Mouse (Mus musculus): ENCODE data around the gene Cilp. TPM values are rescaled to one million over a fixed set of nuclear protein-coding genes. Genes with fewer than 3 reads are reported as not detected.
"Not testable (repeated sequence)": the region's sequence is repeated elsewhere in the genome, so short reads cannot be mapped to it uniquely, and the experiment has no call there.

The Cilp gene
- polyA plus RNA-seq, 1 experiment from 2014 or later = 9.7 TPM

DNA sequence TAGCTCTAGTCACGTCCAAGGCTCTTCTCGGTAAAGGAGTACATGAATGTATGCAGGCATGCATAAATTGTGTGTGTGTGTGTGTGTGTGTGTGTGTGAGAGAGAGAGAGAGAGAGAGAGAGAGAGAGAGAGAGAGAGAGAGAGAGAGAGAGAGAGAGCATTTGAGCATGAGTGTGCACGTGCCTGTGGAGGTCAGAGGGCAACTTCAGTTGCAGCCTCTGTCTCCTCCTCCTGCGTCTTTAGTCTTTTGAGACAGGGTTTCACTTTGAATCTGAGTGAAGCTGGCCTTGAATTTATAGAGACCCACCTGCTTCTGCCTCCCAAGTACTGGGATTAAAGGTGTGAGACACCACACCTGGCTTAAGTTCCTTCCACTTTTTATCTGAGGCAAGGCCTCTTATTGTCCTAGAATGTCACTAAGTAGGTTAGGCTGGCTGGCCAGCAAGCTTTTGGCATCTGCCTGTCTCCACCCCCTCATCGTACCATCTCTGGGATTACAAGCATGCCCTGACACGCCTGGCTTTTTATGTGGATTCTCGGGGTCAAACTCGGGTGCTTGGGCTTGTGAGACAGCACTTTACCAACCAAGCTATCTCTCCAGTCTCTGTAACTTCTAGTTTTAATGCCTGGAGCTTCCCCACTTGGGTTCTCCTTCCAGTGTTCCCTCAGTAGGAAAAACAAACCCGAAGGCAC is 7.6 kb upstream of the Cilp start:
- H3K36me3 ChIP-seq (ENCODE audit: control insufficient read depth, insufficient read depth, low read length) = no peaks in the 10 kb centered on the region
- no peak overlapping the region for H3K9ac ChIP-seq (ENCODE audit: low read depth, low read length)
- no peaks in the 10 kb centered on the region for H3K27me3 ChIP-seq (replicated peaks; ENCODE audit: control insufficient read depth, insufficient read depth, low read length)
- DNase-seq (ENCODE audit: low spot score) = no peak
- ATAC-seq (ENCODE audit: low read depth) = no peak
- H3K4me3 ChIP-seq (ENCODE audit: low read depth, low read length) = no peak overlapping the region
- no peak overlapping the region for H3K27ac ChIP-seq (replicated peaks; ENCODE audit: low read depth, low read length)
- no peaks in the 10 kb centered on the region for H3K4me1 ChIP-seq (ENCODE audit: control insufficient read depth, insufficient read depth, low read length)
- no peaks in the 10 kb centered on the region for H3K9me3 ChIP-seq (ENCODE audit: control insufficient read depth, low read length)
- WGBS = 62% methylated on average over 9 of the region's 9 CpGs
- H3K4me2 ChIP-seq (ENCODE audit: low read depth, low read length) = no peak overlapping the region

- Histone ChIP-seq H3K27ac (replicated peaks; ENCODE audit: low read depth, low read length) (no peak overlapping the region), H3K9ac (ENCODE audit: low read depth, low read length) (no peak overlapping the region), H3K4me1 (ENCODE audit: control insufficient read depth, insufficient read depth, low read length) (no peaks in the 10 kb centered on the region), H3K36me3 (ENCODE audit: control insufficient read depth, insufficient read depth, low read length) (no peaks in the 10 kb centered on the region), H3K4me3 (ENCODE audit: low read depth, low read length) (no peak overlapping the region), H3K27me3 (replicated peaks; ENCODE audit: control insufficient read depth, insufficient read depth, low read length) (no peaks in the 10 kb centered on the region), H3K9me3 (ENCODE audit: control insufficient read depth, low read length) (no peaks in the 10 kb centered on the region), H3K4me2 (ENCODE audit: low read depth, low read length) (no peak overlapping the region)
- DNase-seq (ENCODE audit: low spot score) (no peak), ATAC-seq (ENCODE audit: low read depth) (no peak)
- 64% methylated on average over 7 of the region's 7 CpGs for WGBS
These were observed 5.6 kb upstream of the Cilp start for GRCm38 (mm10) chr9:65259366-65259765.

DNA sequence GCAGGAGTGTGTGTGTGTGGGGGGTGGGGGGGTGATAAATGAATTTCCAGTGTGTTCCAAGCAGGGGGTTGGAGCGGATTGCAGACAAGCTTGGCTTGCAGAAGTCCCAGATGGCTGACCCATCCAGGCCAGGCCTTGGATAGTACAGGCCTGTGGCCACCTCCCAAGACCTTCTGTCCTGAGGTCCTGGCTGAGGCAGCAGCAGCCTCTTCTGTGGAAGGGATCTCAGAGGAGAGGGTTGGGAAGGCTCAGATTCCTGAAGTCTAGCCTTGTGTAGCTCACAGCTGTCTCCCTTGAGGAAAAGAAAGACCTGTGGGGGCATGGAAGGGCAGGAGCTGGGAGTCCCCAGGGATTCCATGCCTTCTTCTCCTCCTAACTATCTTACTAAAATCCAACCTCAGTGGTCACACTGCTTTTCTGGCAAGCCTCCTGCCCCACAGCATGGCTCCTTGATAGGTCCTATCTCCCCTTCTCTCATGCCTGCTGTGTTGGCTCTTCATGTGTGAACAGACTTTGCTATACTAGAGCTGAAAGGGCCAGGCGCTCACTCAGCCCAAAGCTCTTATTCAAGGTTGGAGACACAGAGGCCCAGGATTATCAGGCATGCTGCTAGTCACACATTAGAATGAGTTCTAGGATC is 3.3 kb upstream of the Cilp start:
- Histone ChIP-seq H3K9me3 (ENCODE audit: control insufficient read depth, low read length) (no peaks in the 10 kb centered on the region), H3K4me2 (ENCODE audit: low read depth, low read length) (no peak overlapping the region), H3K4me3 (ENCODE audit: low read depth, low read length) (no peak overlapping the region), H3K4me1 (ENCODE audit: control insufficient read depth, insufficient read depth, low read length) (peaks cover 5% of the 10 kb centered on the region; the same call in 1 of the 2 replicates), H3K27ac (replicated peaks; ENCODE audit: low read depth, low read length) (no peak overlapping the region), H3K9ac (ENCODE audit: low read depth, low read length) (no peak overlapping the region), H3K27me3 (replicated peaks; ENCODE audit: control insufficient read depth, insufficient read depth, low read length) (no peaks in the 10 kb centered on the region), H3K36me3 (ENCODE audit: control insufficient read depth, insufficient read depth, low read length) (no peaks in the 10 kb centered on the region)
- no peak for ATAC-seq (ENCODE audit: low read depth)
- 83% methylated on average over 2 of the region's 2 CpGs for WGBS
- no peak for DNase-seq (ENCODE audit: low spot score)

GRCm38 (mm10) chr9:65262641-65263120 is 2.3 kb upstream of the Cilp start:
- no peaks in the 10 kb centered on the region for H3K27me3 ChIP-seq (replicated peaks; ENCODE audit: control insufficient read depth, insufficient read depth, low read length)
- H3K36me3 ChIP-seq (ENCODE audit: control insufficient read depth, insufficient read depth, low read length) = no peaks in the 10 kb centered on the region
- WGBS = 88% methylated on average over 3 of the region's 3 CpGs
- H3K9ac ChIP-seq (ENCODE audit: low read depth, low read length) = no peak overlapping the region
- peaks cover 9% of the 10 kb centered on the region for H3K4me1 ChIP-seq (ENCODE audit: control insufficient read depth, insufficient read depth, low read length)
- no peak overlapping the region for H3K4me2 ChIP-seq (ENCODE audit: low read depth, low read length)
- DNase-seq (ENCODE audit: low spot score) = no peak
- no peak overlapping the region for H3K4me3 ChIP-seq (ENCODE audit: low read depth, low read length)
- H3K9me3 ChIP-seq (ENCODE audit: control insufficient read depth, low read length) = no peaks in the 10 kb centered on the region
- H3K27ac ChIP-seq (replicated peaks; ENCODE audit: low read depth, low read length) = no peak overlapping the region
- no peak for ATAC-seq (ENCODE audit: low read depth)

DNA sequence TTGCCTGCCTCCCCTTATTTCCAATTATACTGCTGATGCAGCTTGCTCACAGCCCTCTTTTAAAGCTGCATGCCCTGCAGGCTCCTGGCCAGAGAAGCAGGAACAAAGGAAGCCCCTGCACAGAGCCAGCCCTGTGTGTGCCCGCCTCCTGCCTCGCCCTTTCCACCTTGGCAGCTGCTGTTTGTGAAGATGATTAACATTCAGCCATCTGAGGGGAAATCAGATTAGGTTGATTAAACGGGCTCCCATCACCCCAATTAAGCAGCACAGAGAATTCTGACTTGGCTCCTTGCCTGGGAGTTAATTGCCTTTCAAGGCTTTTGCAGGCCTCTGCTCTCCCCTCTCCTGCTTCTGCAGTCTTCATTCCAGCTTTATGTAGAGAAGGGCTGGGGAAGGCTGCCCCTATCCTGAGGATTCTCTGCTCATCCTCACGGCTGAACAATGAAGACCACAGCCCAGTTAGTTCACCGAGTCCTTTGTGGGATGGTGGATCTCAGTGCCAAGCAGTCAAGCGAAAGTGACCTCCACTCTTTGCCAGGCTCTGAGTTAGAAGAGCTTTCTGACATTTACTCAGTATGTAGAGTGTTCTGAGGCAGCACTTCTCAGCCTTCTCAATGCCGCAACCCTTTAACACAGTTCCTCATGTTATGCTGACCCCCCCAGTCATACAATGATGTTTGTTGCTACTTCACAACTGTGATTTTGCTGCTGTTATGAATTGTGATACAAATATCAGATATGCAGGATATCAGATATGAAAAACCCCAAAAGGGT is 2.9 kb downstream of the Cilp start:
- Histone ChIP-seq H3K4me3 (ENCODE audit: low read depth, low read length) (no peak overlapping the region), H3K36me3 (ENCODE audit: control insufficient read depth, insufficient read depth, low read length) (no peaks in the 10 kb centered on the region), H3K4me2 (ENCODE audit: low read depth, low read length) (no peak overlapping the region), H3K27ac (replicated peaks; ENCODE audit: low read depth, low read length) (peak overlapping the region; percentile 72), H3K9me3 (ENCODE audit: control insufficient read depth, low read length) (no peaks in the 10 kb centered on the region), H3K9ac (ENCODE audit: low read depth, low read length) (peak overlapping the region; percentile 38; the same call in 1 of the 2 replicates), H3K27me3 (replicated peaks; ENCODE audit: control insufficient read depth, insufficient read depth, low read length) (no peaks in the 10 kb centered on the region), H3K4me1 (ENCODE audit: control insufficient read depth, insufficient read depth, low read length) (peaks cover 17% of the 10 kb centered on the region)
- ATAC-seq (ENCODE audit: low read depth) (peak; percentile 86), DNase-seq (ENCODE audit: low spot score) (peak; percentile 86)
- 40% methylated on average over 7 of the region's 7 CpGs for WGBS

DNA sequence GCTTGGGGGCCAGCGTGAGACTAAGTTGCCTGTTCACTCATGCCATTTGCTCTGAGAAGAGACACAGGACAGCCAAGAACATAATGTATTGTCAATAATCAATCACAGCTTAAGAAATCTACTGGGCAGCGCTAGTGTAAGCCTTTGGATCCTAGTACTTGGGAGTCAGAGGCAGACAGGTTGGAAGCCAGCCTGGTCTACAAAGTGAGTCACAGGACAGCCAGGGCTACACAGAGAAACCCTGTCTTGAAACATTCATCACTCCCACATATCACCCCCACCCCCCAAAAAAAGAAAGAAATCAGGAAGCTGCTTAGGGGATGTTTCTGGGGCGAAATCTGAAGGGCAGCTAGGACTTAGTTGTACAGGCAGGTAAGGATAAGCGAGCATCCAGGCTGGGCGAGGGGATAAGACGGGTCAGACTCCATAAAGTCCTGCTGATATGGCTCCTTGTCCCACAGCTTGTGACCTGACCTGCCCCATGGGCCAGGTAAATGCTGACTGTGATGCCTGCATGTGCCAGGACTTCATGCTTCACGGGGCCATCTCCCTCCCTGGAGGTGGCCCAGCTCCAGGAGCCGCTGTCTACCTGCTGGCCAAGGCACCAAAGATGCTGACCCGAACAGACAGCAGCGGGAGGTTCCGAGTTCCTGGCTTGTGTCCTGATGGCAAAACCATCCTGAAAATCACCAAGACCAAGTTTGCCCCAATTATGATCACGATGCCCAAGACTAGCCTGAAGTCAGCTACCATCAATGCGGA is 8.2 kb downstream of the Cilp start:
- Histone ChIP-seq H3K9ac (ENCODE audit: low read depth, low read length) (no peak overlapping the region), H3K4me3 (ENCODE audit: low read depth, low read length) (no peak overlapping the region), H3K27ac (replicated peaks; ENCODE audit: low read depth, low read length) (no peak overlapping the region), H3K9me3 (ENCODE audit: control insufficient read depth, low read length) (no peaks in the 10 kb centered on the region), H3K4me2 (ENCODE audit: low read depth, low read length) (no peak overlapping the region), H3K4me1 (ENCODE audit: control insufficient read depth, insufficient read depth, low read length) (0 out of 2 replicates have a peak, but pooled peaks cover 3% of the 10 kb centered on the region), H3K27me3 (replicated peaks; ENCODE audit: control insufficient read depth, insufficient read depth, low read length) (no peaks in the 10 kb centered on the region), H3K36me3 (ENCODE audit: control insufficient read depth, insufficient read depth, low read length) (no peaks in the 10 kb centered on the region)
- ATAC-seq (ENCODE audit: low read depth) = no peak
- DNase-seq (ENCODE audit: low spot score) = no peak
- WGBS = 89% methylated on average over 13 of the region's 13 CpGs

GRCm38 (mm10) chr9:65273873-65274272 is 8.9 kb downstream of the Cilp start:
- H3K27me3 ChIP-seq (replicated peaks; ENCODE audit: control insufficient read depth, insufficient read depth, low read length) = no peaks in the 10 kb centered on the region
- H3K4me1 ChIP-seq (ENCODE audit: control insufficient read depth, insufficient read depth, low read length) = no peaks in the 10 kb centered on the region
- H3K36me3 ChIP-seq (ENCODE audit: control insufficient read depth, insufficient read depth, low read length) = no peaks in the 10 kb centered on the region
- H3K27ac ChIP-seq (replicated peaks; ENCODE audit: low read depth, low read length) = no peak overlapping the region
- no peaks in the 10 kb centered on the region for H3K9me3 ChIP-seq (ENCODE audit: control insufficient read depth, low read length)
- H3K4me3 ChIP-seq (ENCODE audit: low read depth, low read length) = no peak overlapping the region
- H3K4me2 ChIP-seq (ENCODE audit: low read depth, low read length) = no peak overlapping the region
- no peak overlapping the region for H3K9ac ChIP-seq (ENCODE audit: low read depth, low read length)
- whole genome bisulfite sequencing = 75% methylated on average over 4 of the region's 4 CpGs
- ATAC-seq (ENCODE audit: low read depth) = no peak
- DNase-seq (ENCODE audit: low spot score) = no peak

- not testable (repeated sequence) for H3K4me3 ChIP-seq (ENCODE audit: low read depth, low read length); H3K36me3 ChIP-seq (ENCODE audit: control insufficient read depth, insufficient read depth, low read length); H3K4me1 ChIP-seq (ENCODE audit: control insufficient read depth, insufficient read depth, low read length); DNase-seq (ENCODE audit: low spot score); H3K4me2 ChIP-seq (ENCODE audit: low read depth, low read length); H3K9ac ChIP-seq (ENCODE audit: low read depth, low read length); ATAC-seq (ENCODE audit: low read depth); H3K27me3 ChIP-seq (replicated peaks; ENCODE audit: control insufficient read depth, insufficient read depth, low read length); H3K9me3 ChIP-seq (ENCODE audit: control insufficient read depth, low read length); H3K27ac ChIP-seq (replicated peaks; ENCODE audit: low read depth, low read length)
- 81% methylated on average over 3 of the region's 3 CpGs for WGBS
These were observed 9.9 kb downstream of the Cilp start for GRCm38 (mm10) chr9:65274851-65275250.
